Mouse (Mus musculus) neural tube, embryonic 15.5 days (tissue): ENCODE measurements around the gene Dlg2. TPM values are rescaled to one million over a fixed set of nuclear protein-coding genes. Genes with fewer than 3 reads are reported as not detected.

Experiments used
- ATAC-seq: fragments of 200-750 bp; cut with Nextera tagmentation; 2 replicates; pipeline ENCODE4 v1.8.0; 2017; ENCODE audit warnings: mild to moderate bottlenecking, moderate TSS enrichment, moderate library complexity; ENCODE audit not compliant: low FRiP score
- H3K27ac ChIP-seq: fragments of 300-500 bp; sonication (generic); replicated peaks from 2 replicates; pipeline ENCODE4 v1.5.1; 2015; ENCODE audit warnings: mild to moderate bottlenecking, inconsistent platforms
- H3K27me3 ChIP-seq: fragments of 300-500 bp; sonication (generic); replicated peaks from 2 replicates; pipeline ENCODE4 v1.6.1; 2015; ENCODE audit warnings: inconsistent platforms
- H3K36me3 ChIP-seq: fragments of 300-500 bp; sonication (generic); 2 replicates; pipeline ENCODE4 v1.6.1; 2015; ENCODE audit warnings: inconsistent platforms
- H3K4me1 ChIP-seq: fragments of 300-500 bp; sonication (generic); 2 replicates; pipeline ENCODE4 v1.6.1; 2015; ENCODE audit warnings: inconsistent platforms
- H3K4me2 ChIP-seq: fragments of 300-500 bp; sonication (generic); 2 replicates; pipeline ENCODE4 v1.6.1; 2015; ENCODE audit warnings: inconsistent platforms, mild to moderate bottlenecking, moderate library complexity
- H3K4me3 ChIP-seq: fragments of 300-500 bp; sonication (generic); replicated peaks from 2 replicates; pipeline ENCODE4 v1.5.1; 2015; ENCODE audit warnings: mild to moderate bottlenecking, inconsistent platforms
- H3K9ac ChIP-seq: fragments of 300-500 bp; sonication (generic); replicated peaks from 2 replicates; pipeline ENCODE4 v1.6.1; 2015; ENCODE audit warnings: mild to moderate bottlenecking, inconsistent platforms
- H3K9me3 ChIP-seq: fragments of 300-500 bp; sonication (generic); replicated peaks from 2 replicates; pipeline ENCODE4 v1.6.1; 2016; ENCODE audit warnings: inconsistent platforms
- WGBS: fragments of 180-500 bp; shearing (Covaris S2); methylation state at CpG from one replicate; pipeline ENCODE4 v1.1.7; 2015; ENCODE audit warnings: mixed read lengths; 5-methylcytosine and 5-hydroxymethylcytosine counted together
- polyA plus RNA-seq: library from polyadenylated mRNA; unstranded; fragments of >200 nt; fragmentation: Nextera tagmentation; extraction: Ambion mirVana; gene quantifications from 2 replicates; pipeline ENCODE4 v1.2.1, GENCODE M21; 2015

Dlg2 gene
- polyA plus RNA-seq, 1 experiment from 2014 or later = 29.9 TPM

DNA sequence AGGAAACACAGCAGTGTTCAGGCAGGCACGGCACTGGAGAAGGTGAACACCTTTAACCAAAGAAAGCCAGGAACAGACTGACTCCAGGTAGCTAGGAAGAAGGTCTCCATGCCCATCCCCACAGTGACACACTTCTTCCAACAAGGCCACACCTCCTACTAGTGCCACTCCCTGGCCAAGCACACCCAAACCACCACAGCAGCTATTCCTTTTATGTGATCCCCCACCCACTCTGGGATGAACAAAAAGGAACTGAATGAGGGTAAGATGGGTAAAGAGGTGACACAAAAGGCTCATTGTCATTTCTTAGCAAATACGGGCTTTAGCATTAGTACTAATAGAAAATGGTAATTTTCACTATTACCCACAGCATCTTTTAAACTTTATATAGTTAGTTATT lies 77.9 kb downstream of the Dlg2 start:
- Histone ChIP-seq H3K4me1 (no peaks in the 10 kb centered on the region), H3K4me3 (no peak overlapping the region)
- 75% methylated on average over 2 of the region's 2 CpGs for WGBS

GRCm38 (mm10) chr7:90569130-90569529 lies 92.7 kb downstream of the Dlg2 start:
- Histone ChIP-seq H3K4me3 (no peak overlapping the region), H3K27me3 (no peaks in the 10 kb centered on the region), H3K9ac (no peak overlapping the region), H3K27ac (no peak overlapping the region), H3K9me3 (no peaks in the 10 kb centered on the region), H3K4me2 (no peak overlapping the region), H3K4me1 (no peaks in the 10 kb centered on the region), H3K36me3 (no peaks in the 10 kb centered on the region)
- no peak for ATAC-seq
- 21% methylated on average over 7 of the region's 7 CpGs for WGBS

More for the DNA sequence above, 77.9 kb downstream of the Dlg2 start:
- Histone ChIP-seq H3K9me3 (no peaks in the 10 kb centered on the region), H3K27me3 (no peaks in the 10 kb centered on the region), H3K9ac (no peak overlapping the region), H3K36me3 (no peaks in the 10 kb centered on the region), H3K4me2 (no peak overlapping the region), H3K27ac (no peak overlapping the region)
- ATAC-seq = no peak

DNA sequence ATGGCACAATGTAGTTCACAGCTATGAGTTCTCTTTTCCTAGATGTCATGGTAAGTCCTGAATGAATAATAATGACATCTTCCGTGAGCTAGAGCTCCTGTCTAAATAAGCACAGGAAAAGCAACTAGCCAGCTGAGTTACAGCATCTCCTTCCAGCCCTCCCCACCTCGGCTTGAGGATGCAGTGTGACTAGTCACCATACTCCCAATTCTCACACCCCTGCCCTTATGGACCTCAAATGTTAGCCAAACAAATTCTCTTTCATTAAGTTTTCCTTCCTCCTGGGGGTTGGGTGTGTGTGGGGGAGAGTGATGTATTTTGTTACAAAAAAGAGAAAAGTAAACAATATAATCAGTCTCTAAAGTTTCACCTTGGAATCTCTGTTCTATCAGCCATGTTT lies 111.3 kb downstream of the Dlg2 start:
- Histone ChIP-seq H3K4me1 (no peaks in the 10 kb centered on the region), H3K9ac (no peak overlapping the region), H3K4me2 (no peak overlapping the region), H3K4me3 (no peak overlapping the region), H3K27me3 (no peaks in the 10 kb centered on the region), H3K9me3 (no peaks in the 10 kb centered on the region), H3K36me3 (no peaks in the 10 kb centered on the region), H3K27ac (no peak overlapping the region)
- WGBS = 80% methylated on average over 2 of the region's 2 CpGs
- ATAC-seq = no peak

DNA sequence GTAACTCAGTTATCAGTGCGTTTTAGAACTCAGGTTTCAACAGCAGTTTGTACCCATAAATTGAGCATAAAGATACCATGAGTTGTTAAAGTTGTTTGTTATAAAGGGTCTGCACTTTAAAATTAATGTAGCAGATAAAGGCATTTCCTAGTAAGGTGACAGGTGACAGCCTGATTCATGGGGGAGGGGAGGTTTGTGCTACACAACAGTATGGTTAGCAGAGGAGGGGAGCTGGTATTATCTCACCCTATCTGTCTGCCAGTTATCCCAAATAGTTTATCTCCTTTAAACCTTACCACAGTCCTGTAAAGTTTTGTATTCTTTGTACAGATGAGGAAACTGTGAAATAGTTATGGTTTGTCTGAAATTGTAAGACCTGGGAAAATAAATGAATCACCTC lies 111.8 kb downstream of the Dlg2 start:
- Histone ChIP-seq H3K4me1 (no peaks in the 10 kb centered on the region), H3K27ac (no peak overlapping the region), H3K4me3 (no peak overlapping the region), H3K4me2 (no peak overlapping the region), H3K9ac (no peak overlapping the region), H3K27me3 (no peaks in the 10 kb centered on the region), H3K36me3 (no peaks in the 10 kb centered on the region), H3K9me3 (no peaks in the 10 kb centered on the region)
- no peak for ATAC-seq
- 87% methylated on average over 1 of the region's 1 CpGs for WGBS

- no peaks in the 10 kb centered on the region for H3K36me3 ChIP-seq
Measured at GRCm38 (mm10) chr7:90609764-90610163, 133.3 kb downstream of the Dlg2 start.

DNA sequence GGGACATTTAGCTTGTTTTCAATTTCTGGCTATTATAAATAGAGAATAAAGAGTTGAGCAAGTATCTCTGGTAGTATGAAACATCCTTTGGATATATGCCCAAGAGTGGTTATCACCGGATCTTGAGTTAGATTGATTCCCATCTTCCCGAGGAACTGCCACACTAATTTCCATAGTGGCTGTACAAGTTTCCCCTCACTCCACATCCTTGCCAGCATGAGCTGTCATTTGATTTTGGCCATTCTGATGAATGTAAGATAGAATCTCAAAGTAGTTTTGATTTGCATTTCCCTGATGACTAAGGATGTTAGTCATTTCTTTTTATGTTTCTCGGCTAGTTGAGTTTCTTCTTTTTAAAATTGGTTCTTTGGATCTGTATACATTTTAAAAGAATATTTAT lies 154.1 kb downstream of the Dlg2 start:
- Histone ChIP-seq H3K9me3 (no peaks in the 10 kb centered on the region), H3K4me2 (no peak overlapping the region), H3K36me3 (no peaks in the 10 kb centered on the region), H3K27ac (no peak overlapping the region), H3K27me3 (no peaks in the 10 kb centered on the region), H3K9ac (no peak overlapping the region), H3K4me1 (no peaks in the 10 kb centered on the region), H3K4me3 (no peak overlapping the region)
- ATAC-seq = no peak
- 88% methylated on average over 3 of the region's 3 CpGs for WGBS

More at GRCm38 (mm10) chr7:90609764-90610163, 133.3 kb downstream of the Dlg2 start:
- 72% methylated on average over 2 of the region's 2 CpGs for WGBS
- Histone ChIP-seq H3K4me2 (no peak overlapping the region), H3K4me3 (no peak overlapping the region), H3K9ac (no peak overlapping the region), H3K27me3 (no peaks in the 10 kb centered on the region), H3K9me3 (no peaks in the 10 kb centered on the region), H3K27ac (no peak overlapping the region), H3K4me1 (no peaks in the 10 kb centered on the region)
- no peak for ATAC-seq

DNA sequence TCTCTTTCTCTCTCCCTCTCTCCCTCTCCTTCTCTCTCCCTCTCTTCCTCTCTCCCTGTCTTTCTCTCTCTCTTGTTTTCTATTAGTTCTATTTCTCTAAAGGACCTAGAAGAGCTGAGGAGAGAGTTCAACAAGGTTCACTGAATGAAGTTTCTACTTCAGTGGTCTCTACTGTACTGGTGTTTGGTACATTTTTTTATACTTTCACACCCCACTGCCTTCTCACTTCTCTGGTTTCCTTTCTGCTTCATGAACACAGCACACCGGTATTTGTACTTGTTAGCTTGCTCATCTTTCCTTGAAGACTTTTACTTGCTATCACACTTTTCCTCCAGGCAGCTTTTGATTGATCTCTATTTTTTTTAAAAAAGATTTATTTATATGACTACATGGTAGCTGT lies 173.0 kb downstream of the Dlg2 start:
- WGBS = 87% methylated on average over 1 of the region's 1 CpGs
- no peak for ATAC-seq
- H3K4me3 ChIP-seq = no peak overlapping the region
- H3K9ac ChIP-seq = no peak overlapping the region
- H3K4me1 ChIP-seq = no peaks in the 10 kb centered on the region
- H3K27me3 ChIP-seq = no peaks in the 10 kb centered on the region
- H3K4me2 ChIP-seq = no peak overlapping the region
- no peaks in the 10 kb centered on the region for H3K36me3 ChIP-seq
- no peak overlapping the region for H3K27ac ChIP-seq
- H3K9me3 ChIP-seq = no peaks in the 10 kb centered on the region

GRCm38 (mm10) chr7:90651128-90651527 lies 174.7 kb downstream of the Dlg2 start:
- no peak for ATAC-seq
- Histone ChIP-seq H3K9ac (no peak overlapping the region), H3K9me3 (no peaks in the 10 kb centered on the region), H3K4me2 (no peak overlapping the region), H3K36me3 (no peaks in the 10 kb centered on the region), H3K27ac (no peak overlapping the region), H3K4me3 (no peak overlapping the region), H3K27me3 (no peaks in the 10 kb centered on the region), H3K4me1 (no peaks in the 10 kb centered on the region)
- WGBS = 58% methylated on average over 6 of the region's 6 CpGs

DNA sequence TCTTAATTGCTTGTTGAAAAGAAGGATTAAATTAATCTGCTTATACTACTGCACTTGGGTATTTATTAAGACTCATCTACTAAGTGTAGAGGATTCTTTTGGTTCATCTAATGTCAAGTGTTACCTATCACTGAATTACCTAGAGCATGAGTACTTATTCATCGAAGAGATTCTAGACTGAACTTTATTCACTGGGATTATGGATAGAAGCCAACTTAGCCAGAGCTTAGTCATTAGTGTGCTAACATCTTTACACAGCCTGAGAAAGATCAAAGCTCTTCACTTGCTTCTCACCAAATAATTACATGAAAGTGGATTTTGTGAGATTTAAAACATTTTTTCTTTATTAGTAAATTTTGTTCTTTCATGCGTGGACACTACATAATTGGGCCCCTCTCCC lies 175.1 kb downstream of the Dlg2 start:
- no peaks in the 10 kb centered on the region for H3K4me1 ChIP-seq
- H3K27ac ChIP-seq = no peak overlapping the region
- H3K9me3 ChIP-seq = no peaks in the 10 kb centered on the region
- 93% methylated on average over 2 of the region's 2 CpGs for WGBS
- H3K36me3 ChIP-seq = no peaks in the 10 kb centered on the region
- H3K4me3 ChIP-seq = no peak overlapping the region
- no peaks in the 10 kb centered on the region for H3K27me3 ChIP-seq
- ATAC-seq = no peak
- no peak overlapping the region for H3K9ac ChIP-seq
- H3K4me2 ChIP-seq = no peak overlapping the region

DNA sequence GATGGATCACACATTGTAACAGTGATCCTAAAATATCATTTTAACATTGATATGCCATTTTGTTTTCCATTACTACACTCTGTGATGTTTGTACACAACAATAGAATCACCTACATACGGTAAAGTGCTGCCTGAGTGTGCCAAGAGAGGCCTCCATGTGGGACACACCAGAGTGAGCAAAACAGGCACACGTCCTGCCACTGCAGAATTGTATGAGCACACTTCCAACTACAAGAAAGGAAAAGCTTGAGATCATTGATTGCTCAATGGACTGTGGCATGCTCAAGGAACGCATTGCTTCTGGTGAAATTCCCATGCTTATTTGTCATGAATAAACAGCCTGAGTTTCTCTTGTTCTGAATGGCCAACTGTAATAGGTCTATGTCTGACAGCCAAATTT lies 182.1 kb downstream of the Dlg2 start:
- H3K27ac ChIP-seq = no peak overlapping the region
- no peak for ATAC-seq
- no peaks in the 10 kb centered on the region for H3K36me3 ChIP-seq
- WGBS = 60% methylated on average over 3 of the region's 3 CpGs
- no peaks in the 10 kb centered on the region for H3K9me3 ChIP-seq
- H3K4me1 ChIP-seq = no peaks in the 10 kb centered on the region
- no peak overlapping the region for H3K9ac ChIP-seq
- H3K4me2 ChIP-seq = no peak overlapping the region
- no peak overlapping the region for H3K4me3 ChIP-seq
- H3K27me3 ChIP-seq = no peaks in the 10 kb centered on the region

GRCm38 (mm10) chr7:90694050-90694449 lies 217.6 kb downstream of the Dlg2 start:
- no peak overlapping the region for H3K4me2 ChIP-seq
- no peaks in the 10 kb centered on the region for H3K36me3 ChIP-seq
- no peaks in the 10 kb centered on the region for H3K4me1 ChIP-seq
- no peak overlapping the region for H3K27ac ChIP-seq
- H3K9me3 ChIP-seq = no peaks in the 10 kb centered on the region
- ATAC-seq = no peak
- H3K4me3 ChIP-seq = no peak overlapping the region
- no peak overlapping the region for H3K9ac ChIP-seq
- H3K27me3 ChIP-seq = no peaks in the 10 kb centered on the region

- Histone ChIP-seq H3K27me3 (no peaks in the 10 kb centered on the region), H3K4me1 (no peaks in the 10 kb centered on the region), H3K27ac (no peak overlapping the region), H3K4me2 (no peak overlapping the region), H3K4me3 (no peak overlapping the region), H3K36me3 (no peaks in the 10 kb centered on the region), H3K9me3 (no peaks in the 10 kb centered on the region), H3K9ac (no peak overlapping the region)
- 75% methylated on average over 7 of the region's 7 CpGs for WGBS
- no peak for ATAC-seq
Measured at GRCm38 (mm10) chr7:90696181-90696950, 219.9 kb downstream of the Dlg2 start.
